Mouse (Mus musculus) lung, postnatal 0 days (tissue): Measurements from ENCODE around the gene Gm20388. TPM values are rescaled to one million over a fixed set of nuclear protein-coding genes. Genes with fewer than 3 reads are reported as not detected.

Source experiments
- ATAC-seq: fragments of 200-750 bp; cut with Nextera tagmentation; 2 replicates; pipeline ENCODE4 v1.8.0; 2017; ENCODE audit warnings: moderate library complexity
- DNase-seq: peaks from one replicate; pipeline ENCODE4 v3.0.0-alpha.2; 2016; ENCODE audit warnings: low spot score
- H3K27ac ChIP-seq: fragments of 300-500 bp; sonication (generic); 2 replicates; pipeline ENCODE4 v1.5.1; 2014; ENCODE audit warnings: antibody characterized with exemption, mild to moderate bottlenecking, low read length, mixed read lengths
- H3K27me3 ChIP-seq: fragments of 300-500 bp; sonication (generic); replicated peaks from 2 replicates; pipeline ENCODE4 v1.6.1; 2014; ENCODE audit warnings: low read length, mixed read lengths; ENCODE audit not compliant: insufficient read depth
- H3K36me3 ChIP-seq: fragments of 300-500 bp; sonication (generic); 2 replicates; pipeline ENCODE4 v1.6.1; 2014; ENCODE audit warnings: low read length, mixed read lengths; ENCODE audit not compliant: insufficient read depth
- H3K4me1 ChIP-seq: fragments of 300-500 bp; sonication (generic); 2 replicates; pipeline ENCODE4 v1.6.1; 2014; ENCODE audit warnings: antibody characterized with exemption, low read depth, low read length, mixed read lengths; ENCODE audit not compliant: insufficient read depth
- H3K4me2 ChIP-seq: fragments of 300-500 bp; sonication (generic); replicated peaks from 2 replicates; pipeline ENCODE4 v1.6.1; 2014; ENCODE audit warnings: low read depth, mild to moderate bottlenecking, low read length, moderate library complexity, mixed read lengths
- H3K4me3 ChIP-seq: fragments of 300-500 bp; sonication (generic); 2 replicates; pipeline ENCODE4 v1.5.1; 2014; ENCODE audit warnings: low read depth, low read length
- H3K9ac ChIP-seq: fragments of 300-500 bp; sonication (generic); replicated peaks from 2 replicates; pipeline ENCODE4 v1.6.1; 2014; ENCODE audit warnings: low read depth, mild to moderate bottlenecking
- H3K9me3 ChIP-seq: fragments of 300-500 bp; sonication (generic); 2 replicates; pipeline ENCODE4 v1.6.1; 2016; ENCODE audit warnings: low read length, mixed read lengths
- CTCF ChIP-seq: IDR thresholded peaks from 2 replicates; pipeline ENCODE4 v1.5.1; 2016; ENCODE audit warnings: antibody characterized with exemption, mild to moderate bottlenecking
- EP300 ChIP-seq: IDR thresholded peaks from 2 replicates; pipeline ENCODE4 v1.6.1; 2016; ENCODE audit warnings: antibody characterized with exemption, mild to moderate bottlenecking, control low read depth
- WGBS: fragments of 180-500 bp; shearing (Covaris S2); extraction: QIAGEN DNeasy Blood & Tissue Kit; methylation state at CpG from one replicate; pipeline ENCODE4 v1.1.7; 2014; 5-methylcytosine and 5-hydroxymethylcytosine counted together
- polyA plus RNA-seq: library from polyadenylated mRNA; unstranded; fragments of >200 nt; fragmentation: Nextera tagmentation; extraction: Ambion mirVana; gene quantifications from 2 replicates; pipeline ENCODE4 v1.2.1, GENCODE M21; 2015

Gm20388 gene
- polyA plus RNA-seq, 1 experiment from 2014 or later = not detected

GRCm38 (mm10) chr8:121563701-121564100 is 1653.1 kb downstream of the Gm20388 start:
- no peak overlapping the region for H3K9ac ChIP-seq
- peak overlapping the region; percentile 57; the same call in 1 of the 2 replicates for H3K27ac ChIP-seq
- ATAC-seq = no peak
- TF ChIP-seq EP300 (no peak), CTCF (no peak)
- no peak overlapping the region for H3K4me2 ChIP-seq
- no peaks in the 10 kb centered on the region for H3K36me3 ChIP-seq
- no peak for DNase-seq
- no peaks in the 10 kb centered on the region for H3K27me3 ChIP-seq
- H3K9me3 ChIP-seq = no peaks in the 10 kb centered on the region
- H3K4me1 ChIP-seq = no peaks in the 10 kb centered on the region; the same call in 1 of the 2 replicates
- 59% methylated on average over 6 of the region's 6 CpGs for WGBS
- no peak overlapping the region for H3K4me3 ChIP-seq

GRCm38 (mm10) chr8:121568321-121568720 is 1657.7 kb downstream of the Gm20388 start:
- WGBS = 66% methylated on average over 6 of the region's 6 CpGs
- no peaks in the 10 kb centered on the region for H3K27me3 ChIP-seq
- H3K9ac ChIP-seq = no peak overlapping the region
- no peaks in the 10 kb centered on the region for H3K9me3 ChIP-seq
- H3K4me1 ChIP-seq = peaks cover 4% of the 10 kb centered on the region; the same call in 1 of the 2 replicates
- TF ChIP-seq CTCF (no peak), EP300 (no peak)
- no peak overlapping the region for H3K4me3 ChIP-seq
- H3K36me3 ChIP-seq = no peaks in the 10 kb centered on the region
- DNase-seq (no peak), ATAC-seq (no peak; the same call in 1 of the 2 replicates)
- no peak overlapping the region for H3K27ac ChIP-seq
- no peak overlapping the region for H3K4me2 ChIP-seq

GRCm38 (mm10) chr8:121570335-121570734 is 1659.7 kb downstream of the Gm20388 start:
- peak overlapping the region; percentile 47 for H3K4me2 ChIP-seq
- H3K4me1 ChIP-seq = peaks cover 4% of the 10 kb centered on the region; the same call in 1 of the 2 replicates
- H3K9ac ChIP-seq = no peak overlapping the region
- DNase-seq (peak; percentile 76), ATAC-seq (peak; percentile 63)
- no peaks in the 10 kb centered on the region for H3K9me3 ChIP-seq
- H3K36me3 ChIP-seq = no peaks in the 10 kb centered on the region
- 37% methylated on average over 21 of the region's 21 CpGs for WGBS
- peak overlapping the region; percentile 63 for H3K27ac ChIP-seq
- no peaks in the 10 kb centered on the region for H3K27me3 ChIP-seq
- no peak for TF ChIP-seq CTCF
- no peak for TF ChIP-seq EP300
- H3K4me3 ChIP-seq = peak overlapping the region; percentile 5; the same call in 1 of the 2 replicates

GRCm38 (mm10) chr8:121570801-121571200 is 1660.2 kb downstream of the Gm20388 start:
- H3K27me3 ChIP-seq = no peaks in the 10 kb centered on the region
- no peak for TF ChIP-seq EP300
- TF ChIP-seq CTCF = no peak
- peak overlapping the region; percentile 5; the same call in 1 of the 2 replicates for H3K4me3 ChIP-seq
- H3K9ac ChIP-seq = no peak overlapping the region
- no peaks in the 10 kb centered on the region for H3K36me3 ChIP-seq
- DNase-seq = peak; percentile 36
- H3K4me1 ChIP-seq = peaks cover 4% of the 10 kb centered on the region; the same call in 1 of the 2 replicates
- peak; percentile 11; the same call in 1 of the 2 replicates for ATAC-seq
- no peaks in the 10 kb centered on the region for H3K9me3 ChIP-seq
- 50% methylated on average over 17 of the region's 17 CpGs for WGBS
- peak overlapping the region; percentile 47 for H3K4me2 ChIP-seq
- peak overlapping the region; percentile 63 for H3K27ac ChIP-seq

- Histone ChIP-seq H3K27me3 (no peaks in the 10 kb centered on the region), H3K36me3 (no peaks in the 10 kb centered on the region), H3K27ac (no peak overlapping the region), H3K4me1 (peaks cover 4% of the 10 kb centered on the region; the same call in 1 of the 2 replicates), H3K9me3 (no peaks in the 10 kb centered on the region), H3K4me3 (no peak overlapping the region), H3K4me2 (no peak overlapping the region), H3K9ac (no peak overlapping the region)
- ATAC-seq (no peak), DNase-seq (no peak)
- TF ChIP-seq CTCF (no peak), EP300 (no peak)
- WGBS = 74% methylated on average over 7 of the region's 7 CpGs
Observed at GRCm38 (mm10) chr8:121572121-121572520, 1661.5 kb downstream of the Gm20388 start.

GRCm38 (mm10) chr8:121573275-121573674 is 1662.6 kb downstream of the Gm20388 start:
- 17% methylated on average over 3 of the region's 3 CpGs for WGBS
- Histone ChIP-seq H3K27me3 (no peaks in the 10 kb centered on the region), H3K9me3 (no peaks in the 10 kb centered on the region), H3K4me1 (peaks cover 10% of the 10 kb centered on the region), H3K36me3 (no peaks in the 10 kb centered on the region), H3K4me3 (no peak overlapping the region), H3K27ac (no peak overlapping the region), H3K9ac (no peak overlapping the region), H3K4me2 (no peak overlapping the region)
- DNase-seq (peak; percentile 90), ATAC-seq (peak; percentile 89)
- peak; percentile 65 for TF ChIP-seq EP300
- TF ChIP-seq CTCF = peak; percentile 47
